Mouse (Mus musculus) layer of hippocampus, postnatal 14 days (tissue): Measurements from ENCODE around the gene Commd3. TPM values are rescaled to one million over a fixed set of nuclear protein-coding genes. Genes with fewer than 3 reads are reported as not detected.

ENCODE experiments used
- DNase-seq, 2 experiments: peaks; one replicate each; pipeline ENCODE4 v3.0.0; 2021 to 2022; ENCODE audit warnings: low spot score in 2 of 2, mixed read lengths in 1 of 2
- total RNA-seq, 2 experiments: library from RNA; stranded (reverse); gene quantifications; 2 replicates each; pipeline ENCODE4 v1.2.3; 2021

Commd3 gene
- total RNA-seq, 2 experiments from 2014 or later = 116 to 117 TPM

DNA sequence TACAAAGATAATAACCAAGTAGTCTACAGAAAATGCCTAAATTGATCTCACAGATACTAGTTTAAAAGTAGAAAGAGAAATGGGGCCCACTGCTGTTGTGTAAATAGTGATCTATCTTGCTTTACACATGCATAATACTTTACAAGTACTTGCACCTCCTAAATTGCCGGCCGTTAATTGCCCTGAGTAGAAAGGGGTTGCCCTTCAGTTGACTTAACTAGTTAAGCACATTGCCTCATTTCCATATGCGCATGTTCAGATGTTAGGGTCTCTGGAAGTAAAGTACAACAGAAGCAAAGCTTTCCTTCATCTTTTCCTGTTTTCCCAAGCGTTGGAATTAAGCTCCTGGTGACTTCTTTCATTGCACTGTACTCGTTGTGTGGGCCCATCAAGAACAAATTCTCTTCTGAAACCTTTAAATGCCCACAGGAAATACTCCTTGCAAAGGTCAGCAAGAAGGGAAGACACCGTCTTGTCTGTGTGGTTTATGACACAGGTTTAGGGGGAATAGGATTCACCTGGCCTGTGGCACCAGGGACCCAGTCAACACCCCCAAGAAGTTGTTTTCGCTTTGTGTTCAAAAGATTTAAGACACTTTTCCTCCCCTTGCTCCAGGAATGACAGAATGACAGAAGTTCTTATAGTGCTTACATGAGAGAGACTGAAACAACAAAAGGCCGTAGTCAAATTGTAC is 14.8 kb downstream of the Commd3 start:
- no peak for DNase-seq

- DNase-seq = no peak
Observed at GRCm38 (mm10) chr2:18687671-18688170, 15.5 kb downstream of the Commd3 start.

DNA sequence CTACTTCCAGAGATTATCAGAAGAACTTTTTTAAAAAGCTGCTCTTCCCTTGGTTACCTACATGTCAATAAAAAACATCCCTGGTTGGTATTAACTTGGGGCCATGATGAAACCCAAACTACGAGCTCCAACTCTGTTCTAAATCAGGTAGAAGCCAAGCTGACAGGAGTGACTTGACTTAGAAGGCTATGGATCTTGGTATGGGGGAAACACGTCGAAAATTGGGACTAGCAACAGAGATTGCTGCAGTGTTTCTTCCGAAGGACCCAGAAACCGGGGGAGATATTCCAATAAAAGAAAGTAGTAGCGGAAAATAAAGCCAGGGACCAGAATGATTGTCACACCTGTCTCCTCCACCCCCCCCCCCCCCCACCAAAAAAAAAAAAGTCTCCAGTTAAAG is 16.1 kb downstream of the Commd3 start:
- DNase-seq = no peak

- no peak for DNase-seq
Observed at GRCm38 (mm10) chr2:18688708-18689063, 16.5 kb downstream of the Commd3 start.

GRCm38 (mm10) chr2:18689064-18689921 is 17.1 kb downstream of the Commd3 start:
- DNase-seq = no peak

- peak in 1 of 2 experiments; percentile 52 for DNase-seq
Observed at GRCm38 (mm10) chr2:18690055-18690691, 18.0 kb downstream of the Commd3 start.

DNA sequence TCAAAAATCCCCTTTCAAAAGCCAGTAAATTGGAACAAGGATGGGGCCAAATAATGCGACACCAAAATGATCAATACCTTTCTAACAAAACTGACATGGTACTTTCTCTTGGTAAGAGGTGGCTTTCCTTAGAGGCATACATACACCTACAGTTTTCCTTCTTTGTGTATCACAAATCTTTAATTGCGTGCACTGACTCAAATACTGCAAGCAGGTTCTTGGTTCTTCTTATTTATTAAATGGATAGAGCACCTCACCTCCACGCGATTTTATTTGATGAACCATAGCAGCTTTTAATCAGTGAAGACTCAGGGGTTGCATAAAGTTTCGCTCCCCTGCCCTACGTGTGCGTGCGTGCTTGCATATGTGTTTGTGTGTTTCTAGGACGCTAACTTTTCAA is 18.6 kb downstream of the Commd3 start:
- DNase-seq = no peak

DNA sequence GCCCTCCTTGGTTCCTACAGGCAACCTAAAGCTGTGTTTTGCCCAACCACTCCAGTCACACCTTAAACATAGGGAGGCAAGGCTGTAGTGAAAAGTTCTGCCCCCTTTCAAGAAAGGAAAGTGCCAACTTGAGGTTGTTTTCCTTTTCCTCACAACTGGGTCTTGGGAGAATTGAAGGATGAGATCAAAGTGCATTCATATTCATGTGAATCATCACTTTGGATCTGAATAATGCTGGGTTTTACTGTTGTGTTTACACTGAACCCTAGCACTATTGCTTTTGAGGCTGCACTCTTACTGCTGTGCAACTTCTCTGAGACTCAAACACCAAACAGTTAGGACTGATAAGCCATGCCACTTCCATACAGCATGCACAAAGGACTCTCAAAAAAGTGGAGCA is 19.8 kb downstream of the Commd3 start:
- DNase-seq = no peak

DNA sequence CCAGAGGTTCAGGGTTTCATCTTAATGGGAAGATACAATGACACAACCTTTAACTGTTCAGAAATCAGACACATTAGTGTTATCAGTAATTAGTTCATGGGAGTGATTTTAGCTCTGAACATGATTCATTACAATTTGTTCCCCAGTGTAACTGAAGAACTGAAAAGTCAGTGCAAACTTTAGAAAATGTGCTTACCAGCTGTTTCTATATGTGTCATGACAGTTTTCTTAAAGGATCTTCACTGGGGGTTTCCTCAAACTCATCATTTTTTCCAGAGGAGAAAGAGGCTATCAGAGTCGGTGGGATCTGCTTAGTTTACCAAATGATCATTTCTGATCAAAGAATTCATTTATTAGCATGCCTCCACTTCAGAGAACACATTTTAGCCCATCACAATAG is 20.4 kb downstream of the Commd3 start:
- no peak for DNase-seq

- DNase-seq = no peak
Observed at GRCm38 (mm10) chr2:18693491-18693870, 21.3 kb downstream of the Commd3 start.

GRCm38 (mm10) chr2:18693871-18694610 is 21.9 kb downstream of the Commd3 start, which contains the start of gene Spag6:
Gene Spag6 (plus strand): TSS chr2:18694032.
- peak; percentile 58 to 80 for DNase-seq

- no peak for DNase-seq
Observed at GRCm38 (mm10) chr2:18694611-18694950, 22.4 kb downstream of the Commd3 start.

GRCm38 (mm10) chr2:18695163-18695562 is 23.0 kb downstream of the Commd3 start:
- no peak for DNase-seq

DNA sequence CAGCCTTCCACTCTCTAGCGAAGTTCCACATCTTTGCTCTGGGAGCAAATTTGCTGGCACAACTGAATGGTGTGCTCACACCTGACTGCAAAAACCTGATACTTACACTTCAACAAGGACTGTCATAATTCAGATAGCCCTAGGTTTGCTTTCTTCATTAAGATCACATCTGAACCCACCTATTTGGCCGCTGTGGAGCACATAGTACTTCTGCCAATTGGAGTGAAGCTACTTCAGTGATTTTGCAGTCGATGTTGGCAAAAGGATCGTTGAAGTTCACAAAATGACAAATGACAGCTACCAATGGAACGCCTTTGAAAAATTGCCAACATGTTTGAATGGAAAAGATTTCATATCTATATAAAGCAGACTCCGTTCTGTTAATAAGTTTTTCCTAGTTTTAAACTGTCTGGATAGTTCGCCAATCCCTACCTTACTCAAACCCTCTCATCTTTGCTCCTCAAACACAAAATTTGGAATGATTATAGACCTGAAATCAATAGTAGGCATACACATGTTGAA is 23.5 kb downstream of the Commd3 start:
- DNase-seq = no peak

DNA sequence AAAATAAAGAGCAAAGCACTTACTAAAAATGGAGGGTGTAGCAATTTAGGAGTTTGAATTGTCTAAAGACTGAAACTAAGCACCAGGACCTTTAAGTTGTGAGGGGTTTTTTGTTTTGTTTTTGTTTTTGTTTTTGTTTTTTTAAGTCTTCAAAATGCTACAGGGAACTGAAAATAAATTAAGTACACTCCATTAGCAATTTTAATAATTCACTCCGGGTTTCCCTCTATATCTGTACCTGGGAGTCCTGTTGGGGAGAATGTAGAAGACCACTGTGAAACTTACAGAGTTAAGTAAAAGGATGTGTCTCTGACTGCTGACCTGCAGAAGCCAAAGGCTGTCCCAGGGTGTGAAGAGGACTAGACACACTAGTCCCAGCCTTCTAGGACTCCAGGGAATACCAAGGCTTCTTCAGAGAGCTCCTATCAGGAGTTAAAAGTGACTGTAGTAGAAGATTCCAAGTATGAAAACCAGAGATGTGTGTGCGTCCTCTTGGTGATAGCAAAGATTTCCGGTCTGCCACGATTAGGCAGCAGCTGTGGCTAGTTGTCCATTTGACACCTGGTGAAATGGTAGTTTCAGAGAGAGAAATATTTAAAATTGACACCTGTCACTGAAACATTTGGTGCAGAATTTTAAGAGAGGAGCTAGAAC is 25.5 kb downstream of the Commd3 start:
- no peak for DNase-seq

- no peak for DNase-seq
Observed at GRCm38 (mm10) chr2:18698663-18699385, 26.6 kb downstream of the Commd3 start.

DNA sequence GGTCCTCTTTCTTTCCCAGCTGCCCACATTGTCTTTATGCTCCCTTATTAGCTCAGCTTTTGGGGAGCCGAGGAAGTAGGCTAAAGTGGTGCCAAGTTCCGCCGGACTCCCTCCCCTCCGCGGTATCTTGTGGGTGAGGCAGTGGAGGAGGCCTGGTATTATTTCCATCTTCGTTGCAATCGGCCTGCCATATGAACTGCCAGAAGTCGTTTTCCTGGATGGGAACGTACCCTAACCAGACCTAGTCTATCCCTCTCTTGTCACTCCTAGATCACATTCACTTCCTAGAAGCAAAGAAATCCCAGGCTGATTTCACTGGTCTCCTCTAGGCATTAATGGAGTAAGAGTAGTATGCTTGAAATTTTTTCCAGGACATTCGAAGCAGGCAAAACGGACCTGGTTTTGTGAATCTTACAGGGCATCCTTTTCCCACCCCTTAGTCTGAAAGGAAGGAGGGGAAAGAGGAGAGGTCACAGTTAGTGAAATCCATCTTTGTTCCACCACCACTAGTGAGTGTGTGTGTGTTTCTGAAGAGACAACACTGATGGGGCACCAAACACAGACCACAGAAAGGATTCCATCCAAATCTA is 27.3 kb downstream of the Commd3 start:
- no peak for DNase-seq

DNA sequence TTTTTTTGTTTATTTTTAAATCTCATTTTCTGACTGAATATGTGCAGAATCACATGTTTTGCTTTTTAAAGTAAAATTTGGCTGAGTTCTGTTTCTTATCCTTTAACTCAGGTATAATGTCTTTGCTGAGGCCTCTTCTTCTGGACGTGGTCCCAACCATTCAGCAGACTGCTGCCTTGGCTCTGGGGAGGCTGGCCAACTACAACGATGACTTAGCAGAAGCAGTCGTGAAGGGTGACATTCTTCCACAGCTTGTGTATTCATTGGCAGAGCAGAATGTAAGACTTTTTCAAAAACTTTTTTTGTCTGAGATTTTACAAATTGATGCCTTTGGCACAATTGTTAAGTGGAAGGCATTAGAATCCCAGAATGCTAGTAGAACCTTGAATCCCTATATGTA is 38.2 kb downstream of the Commd3 start:
- DNase-seq = no peak

DNA sequence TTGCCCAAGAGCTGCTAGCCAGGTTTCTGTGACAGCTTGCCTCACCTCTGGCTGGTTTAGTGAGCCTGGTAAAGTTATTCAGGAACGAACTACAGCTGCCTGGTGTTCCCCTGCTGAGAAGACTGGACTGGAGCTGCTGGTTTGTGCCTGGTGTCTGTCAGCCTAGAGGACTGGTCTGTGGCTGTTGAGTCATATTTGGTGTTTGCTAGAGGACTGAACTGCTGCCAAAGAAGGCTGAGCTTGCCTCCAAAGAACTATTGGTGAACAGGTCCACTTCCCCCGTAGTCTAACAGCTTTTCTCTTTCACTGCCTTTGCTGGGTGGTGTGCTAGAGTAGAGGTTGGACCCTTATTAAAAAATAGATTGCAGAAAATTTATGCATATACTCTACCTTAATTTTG is 40.9 kb downstream of the Commd3 start:
- DNase-seq = no peak
